Mouse (Mus musculus) MEL (cell line): ENCODE results near the gene Nf2.

Experiments
- CHD1 ChIP-seq: IDR thresholded peaks from 2 replicates; pipeline ENCODE4 v1.6.1; 2012; ENCODE audit warnings: low read depth, mild to moderate bottlenecking, inconsistent platforms, low read length, improper control_type of control experiment
- CTCF ChIP-seq, 3 experiments: IDR thresholded peaks in 2 of 3; conservative IDR thresholded peaks in 1 of 3; 2 replicates each; pipeline ENCODE4 v1.5.1; 2011 to 2012; ENCODE audit warnings: low read length in 3 of 3, low read depth in 2 of 3, mild to moderate bottlenecking in 2 of 3, improper control_type of control experiment in 1 of 3, inconsistent platforms in 1 of 3, mixed read lengths in 1 of 3, moderate library complexity in 1 of 3; ENCODE audit not compliant: control insufficient read depth in 1 of 3, insufficient read depth in 1 of 3, poor library complexity in 1 of 3, severe bottlenecking in 1 of 3
- E2F4 ChIP-seq: IDR thresholded peaks from 2 replicates; pipeline ENCODE4 v1.6.1; 2011; ENCODE audit warnings: low read depth, low read length, improper control_type of control experiment, borderline replicate concordance
- EP300 ChIP-seq, 2 experiments: IDR thresholded peaks; 2 replicates each; pipeline ENCODE4 v1.6.1; 2011; ENCODE audit warnings: improper control_type of control experiment in 2 of 2, low read length in 2 of 2, low read depth in 1 of 2, mild to moderate bottlenecking in 1 of 2
- GATA1 ChIP-seq: IDR thresholded peaks from 2 replicates; pipeline ENCODE4 v1.6.1; 2011; ENCODE audit warnings: low read depth, low read length, improper control_type of control experiment
- JUND ChIP-seq: IDR thresholded peaks from 2 replicates; pipeline ENCODE4 v1.6.1; 2011; ENCODE audit warnings: low read depth, mild to moderate bottlenecking, improper control_type of control experiment, low read length
- MAX ChIP-seq: IDR thresholded peaks from 2 replicates; pipeline ENCODE4 v1.6.1; 2011; ENCODE audit warnings: low read length, improper control_type of control experiment
- POLR2A ChIP-seq, 2 experiments: IDR thresholded peaks; 2 replicates each; pipeline ENCODE4 v1.6.1; 2011 to 2012; ENCODE audit warnings: low read length in 2 of 2, mild to moderate bottlenecking in 2 of 2, control low read depth in 1 of 2, improper control_type of control experiment in 1 of 2, low read depth in 1 of 2, moderate library complexity in 1 of 2; ENCODE audit not compliant: control insufficient read depth in 1 of 2, insufficient read depth in 1 of 2, poor library complexity in 1 of 2
- POLR2AphosphoS2 ChIP-seq: IDR thresholded peaks from 2 replicates; pipeline ENCODE4 v1.6.1; 2011; ENCODE audit warnings: low read length, improper control_type of control experiment
- SMC3 ChIP-seq: IDR thresholded peaks from 2 replicates; pipeline ENCODE4 v1.6.1; 2011; ENCODE audit warnings: low read depth, low read length, improper control_type of control experiment
- TBP ChIP-seq: IDR thresholded peaks from 2 replicates; pipeline ENCODE4 v1.8.0; 2011; ENCODE audit warnings: low read depth, low read length, improper control_type of control experiment
- TCF12 ChIP-seq: IDR thresholded peaks from 2 replicates; pipeline ENCODE4 v1.6.1; 2014; ENCODE audit warnings: low read depth, mild to moderate bottlenecking, inconsistent platforms, low read length, improper control_type of control experiment, moderate library complexity
- ZC3H11A ChIP-seq: IDR thresholded peaks from 2 replicates; pipeline ENCODE4 v1.6.1; 2012; ENCODE audit warnings: low read depth, mild to moderate bottlenecking, inconsistent platforms, low read length, improper control_type of control experiment
- ZKSCAN1 ChIP-seq: IDR thresholded peaks from 2 replicates; pipeline ENCODE4 v1.6.1; 2012; ENCODE audit warnings: low read depth, mild to moderate bottlenecking, inconsistent platforms, low read length, improper control_type of control experiment, moderate library complexity

- TF ChIP-seq CTCF (IDR thresholded peaks at IDR 0.05 in 2 of 3, conservative IDR thresholded peaks at IDR 0.05 in 1 of 3; ENCODE audit: control insufficient read depth in 1 of 3, insufficient read depth in 1 of 3, low read depth in 2 of 3, low read length in 3 of 3, poor library complexity in 1 of 3, severe bottlenecking in 1 of 3) (no peak), EP300 (IDR thresholded peaks at IDR 0.05; ENCODE audit: low read depth in 1 of 2, low read length in 2 of 2) (no peak), POLR2AphosphoS2 (no peak), TCF12 (no peak), MAX (no peak), E2F4 (no peak), ZKSCAN1 (no peak), ZC3H11A (no peak), GATA1 (no peak), JUND (no peak), SMC3 (no peak), POLR2A (IDR thresholded peaks at IDR 0.05; ENCODE audit: control insufficient read depth in 1 of 2, insufficient read depth in 1 of 2, low read depth in 1 of 2, low read length in 2 of 2, poor library complexity in 1 of 2) (no peak), CHD1 (no peak), TBP (no peak)
These were observed 117.6 kb downstream of the Nf2 start for GRCm38 (mm10) chr11:4731781-4732180.
